ENCODE assay signal across 8 mouse cellular contexts in the genomic region with DNA sequence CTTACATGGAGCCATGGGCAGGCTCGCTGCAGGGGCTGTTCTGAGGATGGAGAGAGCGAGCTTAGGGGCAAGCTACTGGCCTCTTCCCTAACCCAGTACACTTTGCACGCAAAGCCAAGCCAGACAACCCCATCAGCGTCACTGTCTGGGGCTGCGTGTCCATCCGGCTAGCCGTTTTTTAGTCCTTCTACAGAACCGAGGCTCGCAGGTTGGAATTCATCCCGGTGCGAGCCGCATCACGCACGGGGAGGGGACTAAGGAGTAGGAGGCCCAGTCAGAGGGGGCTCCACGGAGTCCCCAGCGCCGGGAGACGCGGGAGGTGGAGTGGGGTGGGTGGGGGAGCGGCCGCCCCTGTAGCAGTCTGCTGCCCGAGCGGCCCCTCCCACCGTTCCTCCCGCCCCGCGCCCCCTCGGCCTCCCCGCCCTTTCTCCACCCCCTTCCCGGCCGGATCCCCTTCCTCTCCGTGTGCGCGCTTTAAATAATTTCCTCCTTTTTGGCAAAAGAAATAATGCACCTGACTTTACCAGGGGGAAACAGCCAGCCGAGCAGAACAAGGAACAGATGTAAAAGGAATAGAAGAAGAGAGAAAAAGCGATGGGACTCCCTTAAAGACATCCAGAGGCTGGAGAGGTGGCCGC. TPM values are rescaled to one million over a fixed set of nuclear protein-coding genes. Genes with fewer than 3 reads are reported as not detected.
A peak's percentile ranks its signal among the peaks of the same experiment; 100 is the strongest.
DNase-seq lines count a peak whose midpoint lies in the region; ATAC-seq lines count a peak whose summit lies in the region.

No protein-coding gene starts in this region.

- ATAC-seq in intestine, embryonic 16.5 days: peak; percentile 74
- ATAC-seq in midbrain, embryonic 15.5 days (replicated peaks): peak; percentile 70

- peak overlapping the region; percentile 58 for H3K4me3 ChIP-seq in intestine, embryonic 16.5 days (ENCODE audit: low read length)
- peak overlapping the region; percentile 60 for H3K4me3 ChIP-seq in midbrain, embryonic 15.5 days

- H3K27me3 ChIP-seq in intestine, embryonic 16.5 days (replicated peaks; ENCODE audit: control insufficient read depth, insufficient read depth, low read length): peaks cover 44% of the 10 kb centered on the region
- H3K27me3 ChIP-seq in midbrain, embryonic 15.5 days (replicated peaks): peaks cover 37% of the 10 kb centered on the region

- peak overlapping the region; percentile 97 for H3K4me2 ChIP-seq in intestine, embryonic 16.5 days (ENCODE audit: low read depth, low read length)
- peak overlapping the region; percentile 99 for H3K4me2 ChIP-seq in midbrain, embryonic 15.5 days

- H3K27ac ChIP-seq in intestine, embryonic 16.5 days (ENCODE audit: low read length): no peak overlapping the region
- H3K27ac ChIP-seq in midbrain, embryonic 15.5 days: no peak overlapping the region

- H3K9me3 ChIP-seq in intestine, embryonic 16.5 days (ENCODE audit: control insufficient read depth, low read length): no peaks in the 10 kb centered on the region
- no peaks in the 10 kb centered on the region for H3K9me3 ChIP-seq in midbrain, embryonic 15.5 days

- WGBS in intestine, embryonic 16.5 days: 1% methylated on average over 35 of the region's 37 CpGs
- 0% methylated on average over 37 of the region's 37 CpGs for WGBS in midbrain, embryonic 15.5 days

- intact Hi-C loops in left cerebral cortex, postnatal 36 days (cut with DNase I): no loop called here

- peak overlapping the region; percentile 61 for H3K9ac ChIP-seq in intestine, embryonic 16.5 days (ENCODE audit: low read depth, low read length)
- peak overlapping the region; percentile 46 for H3K9ac ChIP-seq in midbrain, embryonic 15.5 days

- H3K36me3 ChIP-seq in intestine, embryonic 16.5 days (ENCODE audit: control insufficient read depth, insufficient read depth, low read length): no peaks in the 10 kb centered on the region
- H3K36me3 ChIP-seq in midbrain, embryonic 15.5 days (replicated peaks): no peaks in the 10 kb centered on the region

- H3K4me1 ChIP-seq in intestine, embryonic 16.5 days (ENCODE audit: control insufficient read depth, insufficient read depth, low read length): peaks cover 23% of the 10 kb centered on the region
- peaks cover 31% of the 10 kb centered on the region for H3K4me1 ChIP-seq in midbrain, embryonic 15.5 days

- peak; percentile 32 to 39 for DNase-seq in cerebellum, postnatal 14 days
- DNase-seq in cerebellum, postnatal 4 days (ENCODE audit: low spot score in 2 of 2): no peak
- DNase-seq in Muller cell, postnatal 12 days (ENCODE audit: inconsistent ontology term): peak; percentile 43
- peak; percentile 53 for DNase-seq in gastrocnemius, postnatal 10 days
- DNase-seq in left cerebral cortex, postnatal 36 days (ENCODE audit: low spot score in 2 of 2): no peak
- no peak for DNase-seq in MN1 (ENCODE audit: low spot score)

RNA-seq across cellular contexts. Expression of a gene that starts 0.5 kb away (rescaled TPM):
- total RNA-seq in gastrocnemius, postnatal 10 days (2021): 1 to 10 TPM; 7.0 to 8.6 TPM
- 0.06 and 0.12 TPM in 2 replicates for polyA plus RNA-seq in intestine, embryonic 16.5 days (2015; fragmentation: Nextera tagmentation; extraction: Ambion mirVana)
- polyA plus RNA-seq in midbrain, embryonic 15.5 days (2015; fragmentation: Nextera tagmentation; extraction: Ambion mirVana): 0.83 and 0.92 TPM in 2 replicates
- 1 to 10 TPM; 2.0 to 4.5 TPM for total RNA-seq in left cerebral cortex, postnatal 36 days (2021)

Comparison
In these comparisons a context has a peak if more than half of its experiments do, and no peak if none do; other contexts are left out.
1. DNase-seq: peak in cerebellum, postnatal 14 days (2 of 2), Muller cell, postnatal 12 days (single experiment) and gastrocnemius, postnatal 10 days (single experiment); none in cerebellum, postnatal 4 days (0 of 2), left cerebral cortex, postnatal 36 days (0 of 2) and MN1 (single experiment).